Mouse (Mus musculus) lung, postnatal 0 days (tissue): ENCODE data around the gene Gm20388.
A peak's percentile ranks its signal among the peaks of the same experiment; 100 is the strongest.

ENCODE experiments used
- CTCF ChIP-seq: IDR thresholded peaks from 2 replicates; pipeline ENCODE4 v1.5.1; 2016; ENCODE audit warnings: antibody characterized with exemption, mild to moderate bottlenecking
- EP300 ChIP-seq: IDR thresholded peaks from 2 replicates; pipeline ENCODE4 v1.6.1; 2016; ENCODE audit warnings: antibody characterized with exemption, mild to moderate bottlenecking, control low read depth

DNA sequence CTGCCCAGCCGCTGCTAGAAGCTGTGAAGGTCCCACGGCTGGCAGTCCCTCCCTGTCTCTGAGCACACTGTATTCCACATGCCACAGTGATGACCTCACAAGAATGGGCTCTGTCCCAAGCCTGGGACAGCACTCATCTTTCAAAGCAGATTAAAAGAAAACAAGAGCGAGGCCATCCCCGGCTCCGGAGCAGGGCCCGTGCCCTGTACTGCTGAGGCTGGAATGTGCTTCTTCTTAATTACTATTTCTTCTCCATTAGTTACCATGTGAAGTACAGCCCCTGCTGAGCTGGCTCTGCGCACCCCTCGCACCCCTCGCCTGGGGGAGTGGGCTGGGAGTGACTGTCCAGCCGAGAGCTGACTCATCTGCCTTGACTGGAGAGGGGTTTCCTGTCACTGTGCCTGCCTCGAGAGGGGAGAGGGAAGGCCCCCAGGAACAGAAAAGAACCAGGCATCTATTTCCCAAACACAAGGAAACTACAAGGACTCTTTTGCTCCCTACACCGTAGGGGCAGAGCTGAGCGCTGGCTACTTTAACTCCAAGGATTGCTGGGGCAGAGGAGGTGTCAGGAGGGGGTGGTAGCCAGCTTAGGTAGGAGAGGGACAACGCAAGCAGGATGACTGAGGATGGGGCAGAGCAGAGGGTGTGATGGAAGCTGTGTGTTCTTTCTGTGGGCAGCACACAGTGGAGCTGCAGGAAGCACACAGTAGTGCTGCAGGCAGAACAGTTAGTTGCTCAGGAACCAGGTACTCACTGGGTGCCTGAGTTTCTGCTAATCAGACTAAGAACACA, 1331.3 kb downstream of the Gm20388 start:
- TF ChIP-seq EP300 (0 out of 2 replicates have a peak, but pooled peaks have one; percentile 46), CTCF (no peak; the same call in 1 of the 2 replicates)
